Mouse (Mus musculus): ENCODE measurements around the gene Pcnx3. TPM values are rescaled to one million over a fixed set of nuclear protein-coding genes. Genes with fewer than 3 reads are reported as not detected.

The Pcnx3 gene
- polyA plus RNA-seq, 1 experiment from 2014 or later, result 23.0 TPM

DNA sequence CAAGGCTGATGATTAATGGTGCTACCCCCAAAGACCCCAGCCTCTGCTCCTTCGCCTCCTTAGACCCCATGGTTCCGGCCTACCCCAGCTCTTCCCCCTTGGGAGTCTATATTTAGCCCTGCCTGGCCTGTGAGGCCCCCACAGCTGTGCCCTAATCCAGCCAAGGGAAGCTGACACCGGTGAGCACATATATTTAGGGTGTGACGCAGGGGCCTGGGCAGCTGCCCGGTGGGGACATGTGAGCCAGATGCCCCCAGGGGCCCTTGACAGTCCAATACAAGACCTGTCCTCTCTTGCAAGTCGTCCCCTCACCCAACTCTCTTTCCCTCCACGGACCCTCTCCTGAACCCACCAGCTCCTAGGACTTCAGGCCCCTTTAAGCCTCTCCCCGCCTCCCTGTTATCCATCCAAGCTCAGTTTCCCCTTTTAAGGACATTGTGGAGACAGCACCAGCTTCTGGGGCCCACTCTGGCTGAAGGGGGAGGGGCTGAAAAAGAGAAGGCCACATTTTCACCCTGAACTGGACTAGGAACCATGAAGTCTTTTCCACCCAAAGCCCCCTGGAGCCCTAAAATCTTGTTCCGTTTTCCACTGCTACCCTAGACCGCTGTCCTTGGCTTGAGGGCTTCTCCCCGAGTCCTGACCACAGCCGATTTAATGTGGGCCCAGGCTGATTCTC lies 36.5 kb upstream of the Pcnx3 start:
- peak overlapping the region; percentile 72 for H3K9ac ChIP-seq
- 72% methylated on average over 12 of the region's 12 CpGs for WGBS

DNA sequence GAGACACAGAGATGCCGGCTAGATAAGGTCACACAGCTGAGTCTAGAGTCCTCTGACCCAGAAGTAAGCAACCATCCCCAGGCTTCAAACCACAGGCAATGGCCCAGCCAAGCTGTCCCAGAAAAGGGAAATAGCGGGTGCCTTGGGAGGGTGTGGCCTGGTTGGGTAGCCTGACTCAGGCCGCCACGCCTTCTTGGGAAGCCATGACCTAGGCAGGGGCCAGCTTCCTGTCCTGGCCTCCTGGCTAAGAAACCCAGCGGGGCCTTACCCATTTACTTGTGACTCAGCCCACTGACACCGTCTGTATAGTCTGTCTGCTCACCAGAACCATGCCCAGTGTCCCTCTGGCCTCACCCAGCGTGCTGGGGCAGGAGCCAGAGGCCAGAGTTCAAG lies 35.8 kb upstream of the Pcnx3 start:
- no peak overlapping the region for H3K27ac ChIP-seq (replicated peaks)
- no peaks in the 10 kb centered on the region for H3K9me3 ChIP-seq
- H3K27me3 ChIP-seq, result no peaks in the 10 kb centered on the region
- H3K9ac ChIP-seq, result peak overlapping the region; percentile 72; the same call in 1 of the 2 replicates
- no peak for ATAC-seq (ENCODE audit: low read depth)
- peaks cover 57% of the 10 kb centered on the region for H3K36me3 ChIP-seq
- 78% methylated on average over 7 of the region's 7 CpGs for WGBS
- peaks cover 52% of the 10 kb centered on the region for H3K4me1 ChIP-seq (replicated peaks)
- H3K4me2 ChIP-seq, result peak overlapping the region; percentile 99
- peak overlapping the region; percentile 98 for H3K4me3 ChIP-seq

More for the DNA sequence above, 36.5 kb upstream of the Pcnx3 start:
- Histone ChIP-seq H3K4me3 (peak overlapping the region; percentile 98), H3K27me3 (no peaks in the 10 kb centered on the region), H3K9me3 (no peaks in the 10 kb centered on the region), H3K36me3 (peaks cover 51% of the 10 kb centered on the region), H3K27ac (replicated peaks) (0 out of 2 replicates have a peak overlapping the region, but pooled peaks have one; percentile 28), H3K4me1 (replicated peaks) (peaks cover 58% of the 10 kb centered on the region), H3K4me2 (peak overlapping the region; percentile 99)
- ATAC-seq (ENCODE audit: low read depth), result no peak

DNA sequence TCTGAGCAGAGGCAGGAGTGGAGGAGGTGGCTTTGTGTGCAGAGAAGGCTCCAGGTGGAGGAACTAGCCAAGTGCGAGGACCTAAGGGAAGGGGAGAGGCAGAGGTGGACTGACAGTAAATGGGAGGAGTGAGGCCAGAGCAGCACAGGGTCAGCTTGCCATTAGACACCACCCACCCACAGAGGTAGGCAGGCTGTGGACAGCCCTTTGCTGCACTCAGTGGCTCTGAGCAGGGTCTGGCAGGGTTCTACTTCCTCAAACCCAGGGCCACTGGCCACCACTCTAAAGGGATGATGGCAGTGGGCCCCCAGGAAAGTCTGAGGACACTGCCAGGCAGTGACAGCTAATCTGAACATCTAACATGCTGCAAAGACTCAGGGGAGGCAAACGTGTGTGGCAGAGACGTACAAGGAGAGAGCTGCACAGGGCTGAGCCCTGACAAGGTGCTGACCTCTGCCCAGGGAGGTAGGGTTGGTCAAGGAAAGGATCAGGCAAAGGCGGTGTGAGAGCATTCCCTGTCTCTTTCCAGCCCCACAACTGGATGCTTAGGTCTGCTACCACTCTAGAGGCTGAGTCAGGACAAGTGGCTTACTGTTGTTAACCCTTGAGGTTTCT lies 35.3 kb upstream of the Pcnx3 start:
- Histone ChIP-seq H3K27ac (replicated peaks) (no peak overlapping the region), H3K4me2 (peak overlapping the region; percentile 99), H3K4me3 (no peak overlapping the region), H3K9me3 (no peaks in the 10 kb centered on the region), H3K4me1 (replicated peaks) (peaks cover 51% of the 10 kb centered on the region), H3K9ac (0 out of 2 replicates have a peak overlapping the region, but pooled peaks have one; percentile 72), H3K27me3 (no peaks in the 10 kb centered on the region), H3K36me3 (peaks cover 62% of the 10 kb centered on the region)
- 78% methylated on average over 4 of the region's 4 CpGs for WGBS
- no peak for ATAC-seq (ENCODE audit: low read depth)

DNA sequence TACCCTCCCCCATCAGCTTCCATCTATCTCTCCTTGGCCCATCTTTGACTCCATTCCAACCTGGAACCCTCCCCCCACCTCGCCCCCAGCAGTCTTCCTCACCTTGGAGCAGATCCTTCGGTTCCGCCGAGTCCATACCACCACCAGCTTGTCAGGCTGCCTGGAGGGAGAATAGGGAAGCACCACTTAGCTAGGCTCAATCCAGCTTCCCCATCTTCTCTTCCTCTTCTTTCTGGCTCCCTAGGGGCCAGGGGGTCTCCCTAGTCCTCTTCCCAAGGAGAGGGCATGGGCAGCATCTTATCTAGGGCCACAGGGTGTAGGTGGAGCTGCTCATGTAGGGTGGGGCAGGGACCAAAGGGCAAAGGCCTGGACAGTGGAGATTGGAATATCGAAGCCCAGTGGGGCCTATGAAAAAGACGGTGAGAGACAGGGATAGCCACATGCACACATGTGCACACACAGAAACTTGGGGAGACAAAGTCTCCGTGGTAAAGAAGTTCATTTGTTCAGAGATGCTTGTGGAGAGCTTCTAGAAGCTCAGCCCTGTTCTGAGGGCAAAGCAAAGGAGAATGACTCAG lies 34.2 kb upstream of the Pcnx3 start:
- WGBS, result 91% methylated on average over 7 of the region's 7 CpGs
- Histone ChIP-seq H3K9ac (no peak overlapping the region), H3K9me3 (no peaks in the 10 kb centered on the region), H3K4me3 (no peak overlapping the region), H3K4me2 (no peak overlapping the region), H3K36me3 (peaks cover 73% of the 10 kb centered on the region), H3K27me3 (no peaks in the 10 kb centered on the region), H3K27ac (replicated peaks) (no peak overlapping the region), H3K4me1 (replicated peaks) (peaks cover 42% of the 10 kb centered on the region)
- ATAC-seq (ENCODE audit: low read depth), result no peak

DNA sequence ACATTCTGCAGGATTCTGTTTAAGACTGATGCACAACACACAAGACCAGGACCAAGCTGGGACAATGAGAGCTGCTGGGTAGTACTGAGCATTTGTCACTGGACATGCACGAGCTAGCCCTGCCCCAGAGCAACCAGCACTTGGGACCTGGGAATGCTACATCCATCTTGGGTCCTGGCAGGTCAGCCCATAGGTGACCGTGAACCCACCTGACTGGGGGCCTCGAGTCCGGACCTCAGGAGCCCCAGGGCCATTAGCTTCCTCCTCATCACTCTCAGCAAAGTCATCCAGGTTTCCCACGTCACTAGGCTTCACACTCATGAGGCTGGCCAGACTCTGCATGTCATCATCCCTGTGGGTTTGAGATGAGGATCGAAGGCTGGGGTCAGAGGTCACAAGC lies 32.5 kb upstream of the Pcnx3 start:
- no peak for ATAC-seq (ENCODE audit: low read depth)
- Histone ChIP-seq H3K27ac (replicated peaks) (no peak overlapping the region), H3K27me3 (no peaks in the 10 kb centered on the region), H3K4me1 (replicated peaks) (peaks cover 37% of the 10 kb centered on the region), H3K4me2 (no peak overlapping the region), H3K9ac (no peak overlapping the region), H3K4me3 (no peak overlapping the region), H3K9me3 (no peaks in the 10 kb centered on the region), H3K36me3 (peaks cover 85% of the 10 kb centered on the region)
- WGBS, result 94% methylated on average over 6 of the region's 6 CpGs

DNA sequence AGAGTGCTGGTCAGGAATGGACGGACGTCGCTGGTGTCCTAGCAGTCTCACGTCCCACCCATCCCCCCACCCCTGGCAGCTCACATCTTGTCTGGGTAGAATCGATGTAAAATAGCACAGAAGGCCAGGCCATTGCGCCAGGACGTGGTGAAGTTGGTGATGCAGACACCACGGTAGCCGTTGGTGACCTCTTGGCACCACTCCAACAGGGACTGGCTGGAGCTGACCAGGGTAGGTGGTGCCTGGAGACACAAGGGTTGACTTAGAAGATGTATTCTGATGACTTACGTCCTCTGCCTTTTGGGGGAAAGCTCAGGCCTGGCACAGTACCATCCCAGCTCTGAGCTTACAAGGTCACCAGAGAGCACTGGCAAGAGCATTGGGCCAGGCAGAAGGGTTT lies 28.2 kb upstream of the Pcnx3 start:
- peaks cover 94% of the 10 kb centered on the region for H3K36me3 ChIP-seq
- no peaks in the 10 kb centered on the region for H3K27me3 ChIP-seq
- H3K4me1 ChIP-seq (replicated peaks), result peaks cover 29% of the 10 kb centered on the region
- 0 out of 2 replicates have a peak overlapping the region, but pooled peaks have one; percentile 26 for H3K9ac ChIP-seq
- no peak overlapping the region for H3K4me2 ChIP-seq
- no peak overlapping the region for H3K27ac ChIP-seq (replicated peaks)
- H3K4me3 ChIP-seq, result no peak overlapping the region
- ATAC-seq (ENCODE audit: low read depth), result no peak
- WGBS, result 61% methylated on average over 10 of the region's 10 CpGs
- no peaks in the 10 kb centered on the region for H3K9me3 ChIP-seq

DNA sequence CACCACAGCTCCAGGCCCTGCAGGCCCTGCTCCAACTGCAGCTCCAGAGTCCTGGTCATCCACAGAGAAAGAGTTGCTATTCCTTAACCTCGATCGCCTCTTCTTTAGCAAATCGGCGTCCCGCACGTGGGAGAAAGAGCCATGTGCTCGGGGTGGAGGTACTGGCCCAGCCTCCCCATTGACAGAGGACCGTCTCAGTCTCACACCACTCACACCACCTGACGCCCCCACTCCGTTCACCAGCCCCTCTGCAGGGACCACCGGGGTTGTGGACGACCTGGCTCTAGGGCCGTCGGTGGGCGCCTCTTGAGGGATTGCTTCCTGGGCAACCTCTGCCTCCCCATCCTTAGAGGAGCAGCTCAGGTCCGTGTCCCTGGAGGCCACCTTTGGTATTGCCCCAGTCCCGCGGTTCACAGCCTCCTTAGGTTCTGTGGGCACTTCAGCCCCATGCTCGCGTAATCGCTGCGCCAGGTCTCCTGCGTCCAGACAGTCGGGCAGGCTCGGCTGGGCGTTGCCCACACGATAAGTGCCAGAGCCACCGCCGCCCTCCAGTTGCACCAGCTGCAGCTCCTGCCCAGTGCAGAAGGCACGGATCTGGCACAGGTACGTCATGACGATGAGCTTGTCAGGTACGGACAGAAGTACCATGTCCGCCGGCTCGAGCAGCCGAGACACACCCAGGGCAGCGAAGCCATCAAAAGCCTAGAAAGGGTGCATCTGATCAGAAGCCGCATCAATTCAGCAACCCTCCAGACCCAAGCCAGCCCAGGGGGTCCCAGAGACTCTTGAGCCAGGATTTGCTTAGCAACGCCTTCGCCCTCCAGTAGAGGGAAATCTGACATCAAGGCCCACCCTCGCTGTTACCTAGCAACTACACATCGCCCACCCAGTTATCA lies 27.3 kb upstream of the Pcnx3 start:
- Histone ChIP-seq H3K27me3 (no peaks in the 10 kb centered on the region), H3K4me1 (replicated peaks) (peaks cover 29% of the 10 kb centered on the region), H3K9me3 (no peaks in the 10 kb centered on the region), H3K4me3 (no peak overlapping the region; the same call in 1 of the 2 replicates), H3K4me2 (peak overlapping the region; percentile 44), H3K36me3 (peaks cover 90% of the 10 kb centered on the region), H3K9ac (peak overlapping the region; percentile 53; the same call in 1 of the 2 replicates), H3K27ac (replicated peaks) (no peak overlapping the region)
- ATAC-seq (ENCODE audit: low read depth), result peak; percentile 46; the same call in 1 of the 2 replicates
- 16% methylated on average over 43 of the region's 43 CpGs for WGBS

DNA sequence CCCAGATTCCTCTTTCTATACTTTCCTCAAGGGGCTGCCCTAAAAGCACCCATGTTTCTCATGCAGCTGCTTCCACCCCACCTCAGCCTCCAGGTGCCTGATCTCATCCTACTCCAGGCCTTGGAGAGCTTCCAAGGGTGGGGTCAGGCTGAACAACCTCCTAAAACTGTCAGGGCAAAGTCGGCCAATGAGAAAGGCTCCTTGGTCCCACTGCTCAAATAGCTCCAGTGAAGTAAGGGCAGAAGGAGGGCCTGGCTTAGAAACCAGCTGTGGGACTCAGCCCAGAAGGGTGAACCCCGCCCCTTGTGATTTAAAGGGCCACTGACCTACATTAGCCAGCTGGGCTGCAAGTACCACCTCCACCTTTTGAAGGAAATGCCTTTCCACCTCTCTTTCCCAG lies 25.0 kb upstream of the Pcnx3 start:
- Histone ChIP-seq H3K36me3 (peaks cover 88% of the 10 kb centered on the region), H3K9ac (no peak overlapping the region), H3K4me3 (no peak overlapping the region), H3K4me2 (peak overlapping the region; percentile 0; the same call in 1 of the 2 replicates), H3K4me1 (replicated peaks) (peaks cover 29% of the 10 kb centered on the region), H3K9me3 (no peaks in the 10 kb centered on the region), H3K27ac (replicated peaks) (no peak overlapping the region), H3K27me3 (no peaks in the 10 kb centered on the region)
- 4% methylated on average over 2 of the region's 2 CpGs for WGBS
- no peak for ATAC-seq (ENCODE audit: low read depth)

DNA sequence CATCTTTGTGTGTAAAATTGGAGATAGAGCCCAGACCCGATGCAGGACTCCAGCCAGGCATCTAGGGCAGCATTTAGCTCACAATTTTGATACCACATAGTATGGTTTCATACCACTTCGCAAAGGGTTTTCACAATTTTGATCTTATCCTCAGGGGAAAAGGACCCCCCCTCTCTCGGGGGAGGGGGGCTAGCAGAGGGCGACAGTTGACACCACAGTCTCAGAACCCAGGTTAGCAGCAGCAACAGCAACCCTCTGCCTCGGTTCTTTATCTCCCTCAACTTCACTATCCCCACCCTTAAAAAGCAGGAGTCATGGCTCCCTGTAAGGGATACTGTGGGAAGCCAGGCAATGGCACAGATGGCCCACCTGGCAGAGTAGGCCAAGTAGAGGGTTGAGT lies 24.5 kb upstream of the Pcnx3 start:
- H3K36me3 ChIP-seq, result peaks cover 88% of the 10 kb centered on the region
- H3K4me1 ChIP-seq (replicated peaks), result peaks cover 29% of the 10 kb centered on the region
- peak overlapping the region; percentile 0; the same call in 1 of the 2 replicates for H3K4me2 ChIP-seq
- H3K4me3 ChIP-seq, result no peak overlapping the region
- WGBS, result 83% methylated on average over 5 of the region's 5 CpGs
- H3K27ac ChIP-seq (replicated peaks), result no peak overlapping the region
- no peak overlapping the region for H3K9ac ChIP-seq
- H3K9me3 ChIP-seq, result no peaks in the 10 kb centered on the region
- no peak for ATAC-seq (ENCODE audit: low read depth)
- H3K27me3 ChIP-seq, result no peaks in the 10 kb centered on the region

DNA sequence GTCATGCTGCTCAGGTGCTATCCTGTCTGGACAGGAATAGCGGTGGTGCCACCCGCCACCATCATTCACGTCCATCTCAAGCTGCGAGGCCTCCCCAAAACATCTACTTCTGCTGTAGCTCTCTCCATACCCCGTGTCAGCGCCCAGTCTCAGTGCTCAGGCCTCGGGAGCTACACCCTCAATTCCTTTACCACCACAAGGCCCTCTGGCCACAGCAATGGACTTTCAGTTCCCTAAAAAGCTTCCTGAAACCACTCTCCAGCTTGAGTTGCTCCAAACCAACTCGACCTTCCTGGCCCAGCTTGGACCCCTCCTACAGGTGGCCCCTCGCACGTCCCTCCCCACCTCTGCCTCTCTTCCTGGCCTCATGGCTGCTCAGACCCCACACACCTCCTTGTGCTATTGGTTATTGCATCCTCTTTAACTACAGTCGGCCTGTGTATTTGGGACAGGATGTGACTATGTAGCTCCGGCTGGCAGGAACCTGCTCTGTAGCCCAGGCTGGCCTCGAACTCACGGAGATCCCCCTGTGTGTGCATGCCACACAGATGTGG lies 23.3 kb upstream of the Pcnx3 start:
- H3K4me2 ChIP-seq, result no peak overlapping the region
- H3K9me3 ChIP-seq, result no peaks in the 10 kb centered on the region
- WGBS, result 93% methylated on average over 14 of the region's 14 CpGs
- H3K36me3 ChIP-seq, result peaks cover 88% of the 10 kb centered on the region
- no peak for ATAC-seq (ENCODE audit: low read depth)
- no peaks in the 10 kb centered on the region for H3K27me3 ChIP-seq
- H3K27ac ChIP-seq (replicated peaks), result no peak overlapping the region
- H3K4me3 ChIP-seq, result no peak overlapping the region
- 0 out of 2 replicates have a peak overlapping the region, but pooled peaks have one; percentile 34 for H3K9ac ChIP-seq
- peaks cover 25% of the 10 kb centered on the region for H3K4me1 ChIP-seq (replicated peaks)

DNA sequence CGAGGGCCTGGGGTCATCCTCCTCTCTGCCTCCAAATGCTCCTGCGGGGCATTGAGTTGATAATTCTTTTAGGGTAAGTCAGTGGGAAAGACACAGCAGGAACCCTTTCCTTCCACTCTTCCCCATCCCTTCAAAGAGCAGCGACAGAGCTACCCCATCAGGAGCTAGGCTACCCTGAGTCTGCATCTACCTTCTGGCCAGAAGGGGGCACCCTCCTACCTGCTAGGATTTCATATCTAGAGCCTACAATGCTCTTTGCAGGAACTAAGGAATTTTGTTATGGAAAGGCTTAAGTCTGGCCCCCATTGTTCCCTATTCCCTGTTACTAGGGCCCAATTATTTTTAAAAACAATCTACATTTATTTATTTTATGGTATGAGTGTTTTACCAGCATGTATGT lies 22.5 kb upstream of the Pcnx3 start:
- Histone ChIP-seq H3K4me3 (no peak overlapping the region), H3K4me2 (no peak overlapping the region), H3K4me1 (replicated peaks) (peaks cover 18% of the 10 kb centered on the region), H3K9ac (no peak overlapping the region), H3K9me3 (no peaks in the 10 kb centered on the region), H3K27me3 (no peaks in the 10 kb centered on the region), H3K36me3 (peaks cover 90% of the 10 kb centered on the region), H3K27ac (replicated peaks) (no peak overlapping the region)
- ATAC-seq (ENCODE audit: low read depth), result no peak; the same call in 1 of the 2 replicates
- 9% methylated on average over 3 of the region's 3 CpGs for WGBS

Data from neural tube, embryonic 13.5 days (tissue).